Mouse (Mus musculus) cerebellum, postnatal 4 days (tissue): ENCODE results near the gene Sel1l3.
A peak's percentile ranks its signal among the peaks of the same experiment; 100 is the strongest.

Experiments
- DNase-seq, 2 experiments: peaks; one replicate each; pipeline ENCODE4 v3.0.0; 2022; ENCODE audit warnings: low spot score in 2 of 2, mixed read lengths in 1 of 2

Gene Sel1l3

GRCm38 (mm10) chr5:53140158-53140927, 73.4 kb downstream of the Sel1l3 start:
- no peak for DNase-seq

- no peak for DNase-seq
These were observed 74.2 kb downstream of the Sel1l3 start for GRCm38 (mm10) chr5:53139566-53139965.

- no peak for DNase-seq
These were observed 74.6 kb downstream of the Sel1l3 start for GRCm38 (mm10) chr5:53139140-53139539.

GRCm38 (mm10) chr5:53138025-53138424, 75.7 kb downstream of the Sel1l3 start:
- DNase-seq, result peak in 1 of 2 experiments; percentile 36

GRCm38 (mm10) chr5:53135984-53136383, 77.7 kb downstream of the Sel1l3 start:
- no peak for DNase-seq

GRCm38 (mm10) chr5:53134003-53134402, 79.7 kb downstream of the Sel1l3 start:
- DNase-seq, result no peak

- DNase-seq, result no peak
These were observed 89.0 kb downstream of the Sel1l3 start for GRCm38 (mm10) chr5:53124701-53125100.

GRCm38 (mm10) chr5:53123525-53124286, 90.0 kb downstream of the Sel1l3 start:
- DNase-seq, result peak in 1 of 2 experiments; percentile 51

- no peak for DNase-seq
These were observed 94.0 kb downstream of the Sel1l3 start for GRCm38 (mm10) chr5:53119689-53120088.

GRCm38 (mm10) chr5:53118212-53118611, 95.5 kb downstream of the Sel1l3 start:
- no peak for DNase-seq

- no peak for DNase-seq
These were observed 99.0 kb downstream of the Sel1l3 start for GRCm38 (mm10) chr5:53114616-53115267.

GRCm38 (mm10) chr5:53112942-53113341, 100.8 kb downstream of the Sel1l3 start:
- no peak for DNase-seq

- DNase-seq, result no peak
These were observed 102.7 kb downstream of the Sel1l3 start for GRCm38 (mm10) chr5:53111036-53111435.

- no peak for DNase-seq
These were observed 103.5 kb downstream of the Sel1l3 start for GRCm38 (mm10) chr5:53110225-53110624.

GRCm38 (mm10) chr5:53108668-53109067, 105.1 kb downstream of the Sel1l3 start:
- no peak for DNase-seq

- DNase-seq, result no peak
These were observed 105.7 kb downstream of the Sel1l3 start for GRCm38 (mm10) chr5:53108026-53108425.

- no peak for DNase-seq
These were observed 107.0 kb downstream of the Sel1l3 start for GRCm38 (mm10) chr5:53106731-53107130.

GRCm38 (mm10) chr5:53106125-53106524, 107.6 kb downstream of the Sel1l3 start:
- no peak for DNase-seq

GRCm38 (mm10) chr5:53105716-53106115, 108.0 kb downstream of the Sel1l3 start:
- peak in 1 of 2 experiments; percentile 75 for DNase-seq

GRCm38 (mm10) chr5:53104177-53104855, 109.4 kb downstream of the Sel1l3 start:
- DNase-seq, result no peak

- no peak for DNase-seq
These were observed 111.8 kb downstream of the Sel1l3 start for GRCm38 (mm10) chr5:53101848-53102473.
